Mouse (Mus musculus): Measurements from ENCODE around the gene Ccni. TPM values are rescaled to one million over a fixed set of nuclear protein-coding genes. Genes with fewer than 3 reads are reported as not detected.

Gene Ccni
- total RNA-seq, 2 experiments from 2014 or later, result 252 to 270 TPM

DNA sequence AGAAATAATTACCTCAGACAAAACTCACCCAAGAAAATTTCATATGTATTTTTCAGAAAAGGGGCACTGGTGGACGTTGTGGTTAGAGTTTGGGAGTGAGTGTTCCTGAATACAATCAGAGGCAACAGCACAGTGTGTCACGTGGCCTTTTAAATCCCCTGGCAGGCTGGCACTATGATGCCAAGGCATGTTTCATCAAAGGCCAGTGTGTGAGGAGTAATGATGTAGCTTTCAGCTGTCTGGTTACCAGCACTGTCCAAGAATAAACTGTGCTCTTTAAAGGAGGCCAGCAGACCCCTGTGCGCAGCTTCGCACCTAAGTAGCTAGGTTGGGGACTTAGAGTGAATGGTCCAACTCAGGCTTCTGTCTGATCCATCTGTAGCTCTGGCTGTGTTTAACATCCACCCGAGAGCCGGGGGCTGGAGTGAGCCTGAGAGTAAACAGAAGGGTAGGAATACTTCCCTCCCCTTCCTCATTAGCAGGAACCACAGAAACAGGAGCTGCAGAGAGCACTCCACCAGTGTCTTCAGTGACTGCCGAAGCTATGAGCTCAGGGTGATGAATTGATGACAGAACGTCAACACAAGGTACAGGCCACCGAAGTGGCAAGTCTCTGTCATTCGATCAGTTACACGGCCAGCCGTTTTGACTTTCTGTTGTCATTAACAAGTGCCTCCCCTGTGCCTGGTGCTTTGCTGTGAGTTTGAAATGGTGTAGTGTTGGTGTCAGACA lies 62.8 kb downstream of the Ccni start:
- intact Hi-C loops (cut with DNase I), result no loop called here
- DNase-seq, result no peak

DNA sequence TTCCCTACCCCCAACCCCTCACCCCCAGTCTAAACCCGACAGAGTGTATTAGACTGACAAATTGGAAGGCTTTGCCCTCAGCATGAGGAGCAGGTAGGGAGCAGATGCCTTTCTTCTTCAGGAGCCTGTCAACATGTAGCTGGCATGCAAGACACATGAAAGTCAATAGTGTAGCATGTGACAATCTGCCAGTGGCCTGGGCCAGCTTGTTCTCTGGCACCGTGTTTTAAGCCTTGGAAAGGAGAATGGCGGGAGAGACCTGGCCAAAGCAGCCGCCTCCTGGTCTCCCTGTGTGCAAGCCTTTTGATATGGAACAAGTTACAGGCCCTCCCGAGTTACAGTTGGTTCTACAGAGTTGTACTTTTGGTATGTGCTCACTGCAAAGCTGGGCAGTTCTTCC lies 65.5 kb downstream of the Ccni start:
- peak; percentile 60 to 64 for DNase-seq
- intact Hi-C loops (cut with DNase I), result no loop called here

DNA sequence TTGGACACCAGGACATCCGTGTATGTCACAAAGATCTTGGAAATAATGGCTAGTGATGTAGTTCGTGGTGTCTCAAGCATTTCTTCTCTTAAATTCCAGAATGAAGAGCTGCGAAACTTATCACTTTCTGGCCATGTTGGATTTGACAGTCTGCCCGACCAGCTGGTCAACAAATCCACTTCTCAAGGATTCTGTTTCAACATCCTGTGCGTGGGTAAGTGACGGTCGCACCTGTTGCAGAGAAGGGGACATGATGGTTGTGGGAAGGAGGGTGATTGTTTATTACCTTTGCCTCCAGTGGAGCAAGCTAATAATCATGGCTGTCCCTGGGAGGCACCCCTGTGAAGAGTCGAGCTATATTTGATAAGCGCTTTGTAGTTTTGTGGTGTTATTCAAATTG lies 66.9 kb downstream of the Ccni start:
- intact Hi-C loops (cut with DNase I), result no loop called here
- no peak for DNase-seq

DNA sequence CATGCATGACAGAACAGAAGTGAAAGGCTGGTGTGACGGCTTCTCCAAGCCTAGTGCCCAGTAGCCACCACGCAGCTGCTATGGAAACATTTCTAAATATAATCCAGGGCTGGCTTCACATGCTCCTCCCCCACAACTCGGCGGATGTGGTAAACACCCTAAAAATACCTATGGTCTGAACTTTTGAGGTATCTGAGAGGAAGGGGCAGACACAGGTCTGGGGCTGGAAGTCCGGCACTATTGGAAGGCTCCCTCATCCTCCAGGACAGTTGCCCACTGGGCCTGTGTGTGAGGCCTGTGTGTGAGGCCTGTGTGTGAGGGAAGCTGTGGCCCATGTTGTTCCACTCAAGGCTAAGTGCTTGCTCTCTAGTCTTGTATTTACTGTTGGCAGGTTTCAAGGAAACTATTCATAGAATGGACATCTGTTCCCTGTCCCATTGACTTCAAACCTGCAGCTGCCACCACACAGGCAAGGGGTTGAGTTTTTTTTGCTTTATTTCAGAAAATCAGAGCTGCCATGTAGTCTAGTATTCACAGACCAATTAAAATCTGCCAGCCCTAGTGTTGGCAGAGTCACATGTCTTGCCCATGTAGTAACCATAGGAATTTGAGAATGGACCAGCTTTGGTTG lies 69.2 kb downstream of the Ccni start:
- intact Hi-C loops (cut with DNase I), result no loop called here
- peak; percentile 81 to 84 for DNase-seq

DNA sequence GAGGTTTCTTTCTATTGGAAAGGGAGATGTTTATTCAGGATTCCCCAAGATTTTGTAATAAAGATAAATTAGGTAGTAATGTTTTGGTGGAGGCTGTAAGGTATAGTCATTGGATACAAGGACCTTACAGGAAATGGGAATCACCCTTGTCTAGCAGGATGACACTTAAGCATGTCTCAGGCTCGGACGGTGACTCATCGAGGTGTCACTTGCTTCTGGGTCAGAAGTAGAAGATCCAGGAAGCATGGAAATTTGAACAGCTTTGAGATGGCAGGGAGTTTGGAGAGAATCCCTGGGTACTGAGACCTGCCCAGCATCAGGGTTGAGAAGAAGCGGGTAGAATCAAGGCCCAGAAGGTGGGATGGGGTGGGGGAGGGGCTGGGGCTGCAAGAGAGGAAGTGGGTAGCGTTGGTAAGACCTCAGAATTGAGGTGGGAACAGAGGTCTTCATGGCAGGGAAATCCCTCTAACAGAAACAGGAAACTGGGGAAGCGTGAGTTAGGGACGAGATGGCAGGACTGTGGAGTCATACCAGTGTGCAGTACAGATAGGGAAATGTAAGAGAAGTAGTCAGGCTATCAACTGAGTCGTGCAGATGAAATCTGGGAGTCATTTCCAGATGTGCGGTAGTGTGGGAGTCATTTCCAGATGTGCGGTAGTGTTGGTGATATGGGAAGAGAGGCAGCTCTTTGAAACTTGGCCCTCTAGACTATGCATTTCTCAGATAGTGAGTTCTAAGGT lies 70.8 kb downstream of the Ccni start:
- intact Hi-C loops (cut with DNase I), result no loop called here
- DNase-seq, result no peak

DNA sequence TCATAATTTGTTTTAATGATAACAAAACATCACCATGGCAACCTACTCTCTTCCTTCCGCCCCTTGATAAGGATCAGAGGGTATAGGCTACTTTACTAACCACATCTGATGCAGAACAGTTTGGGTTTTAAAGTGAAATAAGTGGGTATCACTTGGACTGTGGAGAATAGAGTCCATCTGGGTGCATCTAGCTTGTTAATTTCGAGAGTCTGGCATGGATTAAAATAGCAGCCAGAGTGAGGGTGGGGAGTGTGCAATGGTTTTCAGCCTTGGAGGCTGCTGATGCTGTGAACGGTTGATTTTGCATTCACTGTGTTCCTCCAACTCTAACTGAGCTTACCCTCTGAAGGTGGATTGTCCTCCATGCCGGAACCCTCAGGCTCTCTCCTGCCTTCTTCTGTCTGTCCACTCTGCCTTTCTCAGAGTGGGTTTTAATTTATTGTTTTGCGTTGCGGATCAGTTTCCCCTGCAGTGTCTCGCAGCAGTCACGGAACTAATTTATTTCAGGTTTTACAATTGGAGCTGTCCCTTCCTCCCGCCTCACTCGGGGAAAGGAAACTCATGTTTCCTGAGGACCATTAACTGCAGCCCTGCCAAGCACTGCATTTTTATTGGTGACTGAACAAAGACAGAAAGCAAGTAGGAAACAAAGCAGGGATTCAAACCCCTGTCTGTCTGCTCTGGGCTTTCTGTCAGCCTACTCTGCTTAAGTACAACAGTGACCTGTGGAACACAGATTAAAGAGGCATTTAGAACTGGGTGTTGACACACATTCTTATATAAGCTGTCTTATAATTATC lies 72.7 kb downstream of the Ccni start:
- DNase-seq, result no peak
- intact Hi-C loops (cut with DNase I), result no loop called here

Other genes starting within 250 kb of the Ccni start
- under 1 TPM in 1 of 2 experiments, not detected in 1; 0.07 TPM for gene Sowahb, start 161.5 kb downstream of the Ccni start, total RNA-seq (2021)
- 10 to 100 TPM; 82.1 to 91.4 TPM for gene Sept11, start 113.1 kb downstream of the Ccni start, total RNA-seq (2021)
- gene 2010109A12Rik, start within 50 bp of the Ccni start, total RNA-seq (2021), result under 1 TPM in 1 of 2 experiments, not detected in 1; 0.57 TPM
- gene Ccng2, start 60.8 kb upstream of the Ccni start, total RNA-seq (2021), result 10 to 100 TPM; 19.7 to 21.2 TPM

Measured in heart, postnatal 10 days (tissue).